Comparison of ENCODE assay signal across 9 mouse cellular contexts in genomic region chr2:74681594-74682531, GRCm38 (mm10). TPM values are rescaled to one million over a fixed set of nuclear protein-coding genes. Genes with fewer than 3 reads are reported as not detected.
DNase-seq lines count a peak whose midpoint lies in the region; ATAC-seq and TF ChIP-seq lines count a peak whose summit lies in the region.
"Had no signal": no experiment of that assay in that cellular context is flagged by ENCODE, and none has a peak within 500 bp of the region (broad histone marks: within the 10 kb centered on the region; RNA-seq: fewer than 3 reads in every experiment).

No protein-coding gene starts in this region.

- H3K27me3 ChIP-seq in E14TG2a.4 (ENCODE audit: insufficient read depth, low read length) = peaks cover 92% of the 10 kb centered on the region
- peaks cover 99% of the 10 kb centered on the region for H3K27me3 ChIP-seq in heart, postnatal 0 days (ENCODE audit: control insufficient read depth, insufficient read depth, low read length)
- peaks cover 98% of the 10 kb centered on the region for H3K27me3 ChIP-seq in liver, embryonic 13.5 days

- H3K4me2 ChIP-seq in heart, postnatal 0 days (ENCODE audit: low read depth, low read length) = peak overlapping the region; percentile 33
- H3K4me2 ChIP-seq in liver, embryonic 13.5 days = peak overlapping the region; percentile 24; the same call in 1 of the 2 replicates

- no peak for TF ChIP-seq EP300 in heart, postnatal 0 days (IDR thresholded peaks at IDR 0.05; ENCODE audit: low read depth)

- no peak overlapping the region for H3K9ac ChIP-seq in heart, postnatal 0 days (replicated peaks; ENCODE audit: low read depth, low read length)
- H3K9ac ChIP-seq in liver, embryonic 13.5 days = no peak overlapping the region

- intact Hi-C loops in left cerebral cortex, postnatal 25 days (cut with DNase I) = no loop called here

- no peak overlapping the region for H3K27ac ChIP-seq in heart, postnatal 0 days (ENCODE audit: low read depth)
- no peak overlapping the region for H3K27ac ChIP-seq in liver, embryonic 13.5 days

- no peak for ATAC-seq in heart, postnatal 0 days (ENCODE audit: insufficient read depth, low read depth)
- ATAC-seq in liver, embryonic 13.5 days (ENCODE audit: low read depth) = no peak

- H3K36me3 ChIP-seq in E14TG2a.4 (ENCODE audit: insufficient read depth, low read length) = no peaks in the 10 kb centered on the region
- H3K36me3 ChIP-seq in heart, postnatal 0 days (replicated peaks; ENCODE audit: control insufficient read depth, insufficient read depth, low read length) = no peaks in the 10 kb centered on the region
- no peaks in the 10 kb centered on the region for H3K36me3 ChIP-seq in liver, embryonic 13.5 days

- no peak for TF ChIP-seq CTCF in E14TG2a.4 (conservative IDR thresholded peaks at IDR 0.05; ENCODE audit: low read length)
- no peak for TF ChIP-seq CTCF in heart, postnatal 0 days (IDR thresholded peaks at IDR 0.05; ENCODE audit: low read depth)

- peaks cover 47% of the 10 kb centered on the region for H3K4me1 ChIP-seq in E14TG2a.4 (replicated peaks; ENCODE audit: low read depth, low read length)
- H3K4me1 ChIP-seq in heart, postnatal 0 days (ENCODE audit: control insufficient read depth, insufficient read depth) = peaks cover 9% of the 10 kb centered on the region; the same call in 1 of the 2 replicates
- H3K4me1 ChIP-seq in liver, embryonic 13.5 days (replicated peaks) = 0 out of 2 replicates have a peak, but pooled peaks cover 7% of the 10 kb centered on the region

- peak overlapping the region; percentile 69 for H3K4me3 ChIP-seq in E14TG2a.4 (replicated peaks; ENCODE audit: low read length)
- H3K4me3 ChIP-seq in heart, postnatal 0 days (ENCODE audit: low read depth, low read length) = peak overlapping the region; percentile 36
- H3K4me3 ChIP-seq in liver, embryonic 13.5 days (replicated peaks) = peak overlapping the region; percentile 12; the same call in 1 of the 2 replicates

- DNase-seq in B cell, adult 2 months = peak; percentile 16 to 23
- no peak for DNase-seq in heart, postnatal 0 days (ENCODE audit: low spot score)
- no peak for DNase-seq in liver, embryonic 13.5 days
- DNase-seq in MN1 (ENCODE audit: low spot score) = no peak
- no peak for DNase-seq in right cerebral cortex, postnatal 14 days
- DNase-seq in left cerebral cortex, postnatal 25 days (ENCODE audit: low spot score in 2 of 2) = no peak
- no peak for DNase-seq in layer of hippocampus, adult 11-12 months (ENCODE audit: low spot score)
- DNase-seq: adrenal gland, adult 8-10 months had no signal

- no peaks in the 10 kb centered on the region for H3K9me3 ChIP-seq in E14TG2a.4 (ENCODE audit: low read length)
- no peaks in the 10 kb centered on the region for H3K9me3 ChIP-seq in heart, postnatal 0 days (replicated peaks; ENCODE audit: control insufficient read depth, low read length)
- no peaks in the 10 kb centered on the region for H3K9me3 ChIP-seq in liver, embryonic 13.5 days (replicated peaks)

- WGBS in heart, postnatal 0 days = under 1% methylated on average over 78 of the region's 78 CpGs
- 2% methylated on average over 73 of the region's 78 CpGs for WGBS in liver, embryonic 13.5 days (ENCODE audit: insufficient replicate concordance)

RNA-seq across cellular contexts. Expression of gene Hoxd11, which starts 2.5 kb away (rescaled TPM):
- total RNA-seq in heart, postnatal 0 days (2014; rRNA removed; ENCODE audit: low replicate concordance) = 0.11 TPM in 1 of 2 replicates, not detected in the other
- not detected in 2 replicates for polyA plus RNA-seq in heart, postnatal 0 days (2015; fragmentation: Nextera tagmentation; extraction: Ambion mirVana)
- not detected in 2 replicates for polyA plus RNA-seq in liver, embryonic 13.5 days (2015; fragmentation: Nextera tagmentation; extraction: Ambion mirVana)
- total RNA-seq in left cerebral cortex, postnatal 25 days (2021) = not detected
- total RNA-seq: adrenal gland, adult 8-10 months had no signal

RNA-seq across cellular contexts. Expression of gene Hoxd12, which starts 7.0 kb away (rescaled TPM):
- not detected in 2 replicates for total RNA-seq in heart, postnatal 0 days (2014; rRNA removed; ENCODE audit: low replicate concordance)
- polyA plus RNA-seq in heart, postnatal 0 days (2015; fragmentation: Nextera tagmentation; extraction: Ambion mirVana) = not detected in 2 replicates
- not detected in 2 replicates for polyA plus RNA-seq in liver, embryonic 13.5 days (2015; fragmentation: Nextera tagmentation; extraction: Ambion mirVana)
- not detected for total RNA-seq in left cerebral cortex, postnatal 25 days (2021)
- total RNA-seq: adrenal gland, adult 8-10 months had no signal

RNA-seq across cellular contexts. Expression of gene Hoxd10, which starts 9.9 kb away (rescaled TPM):
- total RNA-seq in heart, postnatal 0 days (2014; rRNA removed; ENCODE audit: low replicate concordance) = not detected in 2 replicates
- 0.08 TPM in 1 of 2 replicates, not detected in the other for polyA plus RNA-seq in heart, postnatal 0 days (2015; fragmentation: Nextera tagmentation; extraction: Ambion mirVana)
- polyA plus RNA-seq in liver, embryonic 13.5 days (2015; fragmentation: Nextera tagmentation; extraction: Ambion mirVana) = not detected in 2 replicates
- total RNA-seq in left cerebral cortex, postnatal 25 days (2021) = not detected
- total RNA-seq: adrenal gland, adult 8-10 months had no signal

RNA-seq across cellular contexts. Expression of gene Hoxd13, which starts 13.8 kb away (rescaled TPM):
- total RNA-seq in heart, postnatal 0 days (2014; rRNA removed; ENCODE audit: low replicate concordance) = not detected in 2 replicates
- not detected in 2 replicates for polyA plus RNA-seq in heart, postnatal 0 days (2015; fragmentation: Nextera tagmentation; extraction: Ambion mirVana)
- polyA plus RNA-seq in liver, embryonic 13.5 days (2015; fragmentation: Nextera tagmentation; extraction: Ambion mirVana) = not detected in 2 replicates
- not detected for total RNA-seq in left cerebral cortex, postnatal 25 days (2021)
- total RNA-seq: adrenal gland, adult 8-10 months had no signal

RNA-seq across cellular contexts. Expression of gene Hoxd9, which starts 15.7 kb away (rescaled TPM):
- total RNA-seq in heart, postnatal 0 days (2014; rRNA removed; ENCODE audit: low replicate concordance) = 0.84 TPM in 1 of 2 replicates, not detected in the other
- 0.08 and 0.12 TPM in 2 replicates for polyA plus RNA-seq in heart, postnatal 0 days (2015; fragmentation: Nextera tagmentation; extraction: Ambion mirVana)
- polyA plus RNA-seq in liver, embryonic 13.5 days (2015; fragmentation: Nextera tagmentation; extraction: Ambion mirVana) = not detected in 2 replicates
- total RNA-seq in left cerebral cortex, postnatal 25 days (2021) = not detected

Comparison
In these comparisons a context has a peak if more than half of its experiments do, and no peak if none do; other contexts are left out.
1. DNase-seq: peak in B cell, adult 2 months (2 of 2); none in heart, postnatal 0 days (single experiment), liver, embryonic 13.5 days (single experiment), MN1 (single experiment), right cerebral cortex, postnatal 14 days (single experiment), left cerebral cortex, postnatal 25 days (0 of 2) and layer of hippocampus, adult 11-12 months (single experiment).
2. H3K4me3 ChIP-seq: peak in every context shown above with its lines; median percentile 69 in E14TG2a.4; 36 in heart, postnatal 0 days; 12 in liver, embryonic 13.5 days.